ENCODE assay signal across 8 mouse cellular contexts in the genomic region with DNA sequence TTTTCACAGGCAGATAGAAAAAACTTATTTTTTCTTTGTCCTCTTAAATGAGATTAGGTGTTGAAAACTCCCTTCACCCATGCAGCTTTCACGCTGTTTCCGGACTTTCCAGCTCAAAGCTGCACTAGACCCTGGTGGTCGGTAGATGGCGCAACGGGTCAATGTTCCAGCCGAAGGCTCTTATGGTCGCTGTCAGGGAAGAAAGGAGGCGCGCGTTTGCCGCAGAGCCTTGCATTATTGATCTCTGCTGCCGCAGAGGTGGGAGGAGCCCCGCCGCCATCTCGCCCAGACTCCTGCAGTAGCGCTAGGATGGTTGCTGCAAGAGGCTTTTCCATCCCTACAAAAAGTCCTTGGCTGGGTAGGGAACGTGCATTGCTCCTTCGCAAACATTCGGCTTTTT. TPM values are rescaled to one million over a fixed set of nuclear protein-coding genes. Genes with fewer than 3 reads are reported as not detected.
DNase-seq lines count a peak whose midpoint lies in the region; ATAC-seq lines count a peak whose summit lies in the region.

No protein-coding gene starts in this region.

- peak overlapping the region; percentile 58 for H3K9ac ChIP-seq in forebrain, embryonic 14.5 days (ENCODE audit: low read length)
- peak overlapping the region; percentile 54 for H3K9ac ChIP-seq in neural tube, embryonic 15.5 days (replicated peaks)

- no peaks in the 10 kb centered on the region for H3K9me3 ChIP-seq in forebrain, embryonic 14.5 days (replicated peaks; ENCODE audit: control insufficient read depth, low read length)
- H3K9me3 ChIP-seq in neural tube, embryonic 15.5 days (replicated peaks) = no peaks in the 10 kb centered on the region

- DNase-seq in ES-CJ7 (ENCODE audit: low read depth, low spot score) = peak; percentile 91
- DNase-seq in cerebellum, adult 11 months = peak; percentile 92
- DNase-seq in forebrain, embryonic 14.5 days (ENCODE audit: low spot score) = peak; percentile 97
- DNase-seq in heart, postnatal 14 days = peak; percentile 91 to 93
- peak; percentile 93 for DNase-seq in layer of hippocampus, adult 11-12 months (ENCODE audit: low spot score)
- peak; percentile 90 to 91 for DNase-seq in lung, adult 18-20 months
- DNase-seq in testis, postnatal 14 days (ENCODE audit: low spot score) = peak; percentile 85

- peak overlapping the region; percentile 35 for H3K4me3 ChIP-seq in forebrain, embryonic 14.5 days (ENCODE audit: low read depth, low read length)
- H3K4me3 ChIP-seq in neural tube, embryonic 15.5 days (replicated peaks) = peak overlapping the region; percentile 40

- intact Hi-C loops in heart, postnatal 14 days (cut with DNase I) = loop anchor here (1.0 to 10.0 kb wide), 7 partner anchors 68 to 791 kb away; a partner anchor contains a TSS

- no peaks in the 10 kb centered on the region for H3K36me3 ChIP-seq in forebrain, embryonic 14.5 days (ENCODE audit: control insufficient read depth, insufficient read depth, low read length)
- no peaks in the 10 kb centered on the region for H3K36me3 ChIP-seq in neural tube, embryonic 15.5 days

- peak overlapping the region; percentile 64 for H3K4me2 ChIP-seq in forebrain, embryonic 14.5 days (ENCODE audit: low read length)
- H3K4me2 ChIP-seq in neural tube, embryonic 15.5 days = peak overlapping the region; percentile 79

- no peaks in the 10 kb centered on the region for H3K27me3 ChIP-seq in forebrain, embryonic 14.5 days (replicated peaks; ENCODE audit: control insufficient read depth, insufficient read depth, low read length)
- H3K27me3 ChIP-seq in neural tube, embryonic 15.5 days (replicated peaks) = no peaks in the 10 kb centered on the region

- H3K4me1 ChIP-seq in forebrain, embryonic 14.5 days (ENCODE audit: control insufficient read depth, insufficient read depth, low read length) = peaks cover 20% of the 10 kb centered on the region
- peaks cover 53% of the 10 kb centered on the region for H3K4me1 ChIP-seq in neural tube, embryonic 15.5 days

- peak; percentile 94 for ATAC-seq in forebrain, embryonic 14.5 days
- ATAC-seq in neural tube, embryonic 15.5 days (ENCODE audit: low FRiP score) = peak; percentile 95

- H3K27ac ChIP-seq in forebrain, embryonic 14.5 days (ENCODE audit: low read depth, low read length) = peak overlapping the region; percentile 92
- peak overlapping the region; percentile 98 for H3K27ac ChIP-seq in neural tube, embryonic 15.5 days (replicated peaks)

- WGBS in forebrain, embryonic 14.5 days = under 1% methylated on average over 19 of the region's 19 CpGs
- WGBS in neural tube, embryonic 15.5 days = under 1% methylated on average over 19 of the region's 19 CpGs

RNA-seq across cellular contexts. Expression of a gene that starts 7.5 kb away (rescaled TPM):
- polyA plus RNA-seq in forebrain, embryonic 14.5 days (2014; fragmentation: Nextera tagmentation; extraction: Ambion mirVana) = 0.28 and 0.33 TPM in 2 replicates
- under 1 TPM in 1 of 2 experiments, not detected in 1; 0.19 TPM for total RNA-seq in heart, postnatal 14 days (2021)
- 0.65 and 0.69 TPM in 2 replicates for polyA plus RNA-seq in neural tube, embryonic 15.5 days (2015; fragmentation: Nextera tagmentation; extraction: Ambion mirVana)

RNA-seq across cellular contexts. Expression of a gene that starts 37.4 kb away (rescaled TPM):
- polyA plus RNA-seq in forebrain, embryonic 14.5 days (2014; fragmentation: Nextera tagmentation; extraction: Ambion mirVana) = 11.3 and 12.1 TPM in 2 replicates
- 1 to 10 TPM; 1.6 to 3.4 TPM for total RNA-seq in heart, postnatal 14 days (2021)
- polyA plus RNA-seq in neural tube, embryonic 15.5 days (2015; fragmentation: Nextera tagmentation; extraction: Ambion mirVana) = 7.1 and 10.2 TPM in 2 replicates

RNA-seq across cellular contexts. Expression of a gene that starts 37.4 kb away (rescaled TPM):
- 25.0 and 35.1 TPM in 2 replicates for polyA plus RNA-seq in forebrain, embryonic 14.5 days (2014; fragmentation: Nextera tagmentation; extraction: Ambion mirVana)
- total RNA-seq in heart, postnatal 14 days (2021) = 1 to 10 TPM; 3.5 to 5.9 TPM
- 23.8 and 36.8 TPM in 2 replicates for polyA plus RNA-seq in neural tube, embryonic 15.5 days (2015; fragmentation: Nextera tagmentation; extraction: Ambion mirVana)

Comparison
In these comparisons a context has a peak if more than half of its experiments do, and no peak if none do; other contexts are left out.
1. Peak in every context shown above with its lines: DNase-seq, ATAC-seq, H3K4me3 ChIP-seq and H3K27ac ChIP-seq.